Mouse (Mus musculus) adrenal gland, postnatal 14 days (tissue): ENCODE measurements around the gene Notch2. TPM values are rescaled to one million over a fixed set of nuclear protein-coding genes. Genes with fewer than 3 reads are reported as not detected.
A peak's percentile ranks its signal among the peaks of the same experiment; 100 is the strongest.
"Not testable (repeated sequence)": the region's sequence is repeated elsewhere in the genome, so short reads cannot be mapped to it uniquely, and the experiment has no call there.

ENCODE experiments used
- DNase-seq: peaks from one replicate; pipeline ENCODE4 v3.0.0; 2021; ENCODE audit warnings: mixed read lengths
- total RNA-seq: library from RNA; stranded (reverse); gene quantifications from 2 replicates; pipeline ENCODE4 v1.2.3, GENCODE M21; 2021

The Notch2 gene
- total RNA-seq, 1 experiment from 2014 or later = 46.7 TPM

- DNase-seq = no peak
Observed at GRCm38 (mm10) chr3:98028936-98029335, 15.6 kb downstream of the Notch2 start.

- no peak for DNase-seq
Observed at GRCm38 (mm10) chr3:98031104-98031503, 17.8 kb downstream of the Notch2 start.

GRCm38 (mm10) chr3:98032191-98032590, 18.9 kb downstream of the Notch2 start:
- no peak for DNase-seq

- DNase-seq = no peak
Observed at GRCm38 (mm10) chr3:98032944-98033343, 19.6 kb downstream of the Notch2 start.

- DNase-seq = no peak
Observed at GRCm38 (mm10) chr3:98034622-98035593, 21.6 kb downstream of the Notch2 start.

GRCm38 (mm10) chr3:98036161-98036560, 22.8 kb downstream of the Notch2 start:
- no peak for DNase-seq

GRCm38 (mm10) chr3:98037151-98037550, 23.8 kb downstream of the Notch2 start:
- no peak for DNase-seq

GRCm38 (mm10) chr3:98038658-98039057, 25.3 kb downstream of the Notch2 start:
- no peak for DNase-seq

- no peak for DNase-seq
Observed at GRCm38 (mm10) chr3:98039223-98039622, 25.9 kb downstream of the Notch2 start.

GRCm38 (mm10) chr3:98039666-98040456, 26.5 kb downstream of the Notch2 start:
- no peak for DNase-seq

GRCm38 (mm10) chr3:98040836-98041235, 27.5 kb downstream of the Notch2 start:
- no peak for DNase-seq

GRCm38 (mm10) chr3:98042301-98042700, 29.0 kb downstream of the Notch2 start:
- peak; percentile 76 for DNase-seq

GRCm38 (mm10) chr3:98042955-98043456, 29.7 kb downstream of the Notch2 start:
- DNase-seq = peak; percentile 61

GRCm38 (mm10) chr3:98043669-98044068, 30.3 kb downstream of the Notch2 start:
- no peak for DNase-seq

GRCm38 (mm10) chr3:98044768-98045368, 31.5 kb downstream of the Notch2 start:
- no peak for DNase-seq

- DNase-seq = no peak
Observed at GRCm38 (mm10) chr3:98045465-98046148, 32.3 kb downstream of the Notch2 start.

GRCm38 (mm10) chr3:98046305-98046704, 33.0 kb downstream of the Notch2 start:
- no peak for DNase-seq

- DNase-seq = no peak
Observed at GRCm38 (mm10) chr3:98049671-98050070, 36.3 kb downstream of the Notch2 start.

- not testable (repeated sequence) for DNase-seq
Observed at GRCm38 (mm10) chr3:98050086-98050485, 36.8 kb downstream of the Notch2 start.

GRCm38 (mm10) chr3:98050492-98051406, 37.4 kb downstream of the Notch2 start:
- peak; percentile 39 for DNase-seq
